Mouse (Mus musculus) spleen, embryonic (tissue): Measurements from ENCODE around the gene Pakap.

Source experiments
- CTCF ChIA-PET: fragments of 350-600 bp; sonication (Branson Sonifier 250); formaldehyde crosslinking; loops from one replicate; lab custom pipeline; 2022; lab: Charles Lee

Gene Pakap

DNA sequence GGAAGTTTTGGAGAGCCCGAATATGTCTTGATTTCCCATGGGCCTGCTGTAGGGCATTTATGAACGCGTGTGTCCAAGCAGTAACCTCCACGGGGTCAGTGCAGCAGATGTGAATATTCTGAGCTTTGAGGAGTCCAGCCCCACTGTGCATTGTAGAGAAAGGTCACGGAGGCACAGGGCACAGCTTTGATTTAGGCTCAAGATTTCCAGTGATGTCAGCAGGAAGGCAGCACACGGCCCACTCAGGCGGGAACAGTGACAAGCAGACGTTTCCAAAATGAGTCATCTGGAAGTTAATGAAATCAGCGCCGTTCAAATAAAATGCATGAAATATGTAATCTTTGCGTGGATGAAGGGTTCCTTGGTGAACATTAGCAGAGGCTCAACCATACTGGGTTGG lies 190.0 kb downstream of the Pakap start:
- CTCF ChIA-PET: interaction anchor here (0.7 kb wide), 2 partner anchors 35 to 144 kb away, joined by 3 to 4 read pairs; no protein-coding TSS in a partner anchor

DNA sequence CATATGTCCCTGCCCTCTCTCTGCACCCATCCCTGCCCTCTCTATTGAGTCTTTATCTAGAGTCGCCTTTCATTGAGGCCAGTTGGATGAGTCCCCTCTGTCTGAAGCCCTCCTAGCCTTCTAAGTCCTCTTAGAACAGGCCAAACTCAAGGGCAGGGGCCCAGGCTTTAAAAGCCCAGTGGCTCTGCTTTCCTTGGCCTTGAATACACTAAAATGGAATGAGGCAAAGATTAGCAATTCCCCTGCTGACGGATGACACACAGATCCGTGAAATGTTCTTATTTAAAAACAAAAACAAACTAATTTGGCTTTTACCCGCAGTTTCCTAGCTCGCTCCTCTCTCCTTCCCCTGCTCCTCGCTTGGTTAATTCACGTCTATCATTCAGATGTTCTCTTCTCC lies 194.4 kb downstream of the Pakap start:
- CTCF ChIA-PET: no interaction called here

GRCm38 (mm10) chr4:57764392-57764791 lies 196.4 kb downstream of the Pakap start:
- CTCF ChIA-PET: no interaction called here

DNA sequence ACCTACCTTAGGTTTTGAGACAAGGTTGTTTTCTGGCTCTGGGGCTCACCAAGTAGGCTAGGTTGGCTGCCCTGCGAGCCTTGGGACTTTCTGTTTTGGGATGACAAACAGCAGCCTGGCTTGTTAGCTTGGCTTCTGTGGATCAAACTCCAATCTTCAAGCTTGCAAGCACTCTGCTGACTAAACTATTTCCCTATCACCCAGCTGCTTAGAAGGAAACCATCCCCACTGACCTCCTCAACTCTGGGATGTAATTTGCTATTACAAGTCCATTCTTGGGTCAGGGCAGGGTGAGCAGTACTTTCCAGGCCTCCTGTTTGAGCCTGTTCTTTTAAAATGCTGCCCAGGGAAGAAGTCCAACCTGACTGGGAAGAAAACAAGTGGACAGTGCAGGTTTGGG lies 196.9 kb downstream of the Pakap start:
- CTCF ChIA-PET: no interaction called here

- CTCF ChIA-PET: no interaction called here
Measured at GRCm38 (mm10) chr4:57765806-57766205, 197.8 kb downstream of the Pakap start.

DNA sequence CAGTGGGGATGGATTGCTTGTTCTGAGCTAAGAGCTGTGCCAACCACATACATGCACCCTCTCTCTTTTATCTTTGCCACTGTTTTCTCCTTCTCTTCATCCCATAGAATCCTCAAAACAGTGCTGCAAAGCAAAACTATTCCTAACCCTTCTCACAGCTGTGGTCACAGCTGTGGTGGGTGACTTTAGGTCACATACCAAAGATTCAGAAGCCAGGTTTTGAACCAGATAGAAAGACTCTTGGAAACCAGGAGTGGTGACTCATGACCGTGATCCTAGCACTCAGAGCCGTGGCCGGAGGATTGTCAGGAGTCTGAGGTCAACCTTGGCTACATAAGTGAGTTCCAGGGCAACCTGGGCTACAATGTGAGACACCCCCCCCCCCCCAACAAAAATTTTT lies 201.0 kb downstream of the Pakap start:
- CTCF ChIA-PET: no interaction called here

DNA sequence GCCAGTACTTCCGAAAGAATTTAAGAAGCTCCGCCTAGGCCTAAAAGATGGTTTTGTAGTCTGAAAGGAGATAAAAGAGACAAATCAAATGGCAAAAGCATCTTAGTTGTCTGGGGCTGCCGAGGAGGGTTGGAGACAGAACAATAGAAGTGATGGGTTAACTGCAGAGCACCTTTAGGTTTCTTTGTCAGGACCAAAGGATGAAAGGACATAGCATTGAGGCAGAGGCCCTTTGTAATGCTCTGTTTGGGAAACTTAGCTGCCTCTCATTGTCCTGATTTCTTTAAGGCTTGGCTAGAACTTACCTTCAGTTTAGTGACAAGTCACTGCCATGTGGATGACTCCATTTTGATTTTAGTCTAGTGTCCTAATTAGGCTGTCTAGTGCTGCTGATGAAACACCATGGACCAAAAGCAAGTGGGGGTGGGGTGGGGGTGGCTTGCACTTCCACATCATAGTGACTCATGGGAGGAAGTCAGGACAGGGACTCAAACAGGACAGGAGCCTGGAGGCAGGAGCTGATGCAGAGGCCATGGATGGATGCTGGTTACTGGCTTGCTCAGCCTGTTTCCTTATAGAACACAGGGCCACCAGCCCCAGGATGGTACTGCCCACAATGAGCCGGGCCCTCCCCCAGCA lies 202.3 kb downstream of the Pakap start:
- CTCF ChIA-PET: interaction anchor here (0.7 to 1.1 kb wide), 2 partner anchors 98 to 1388 kb away, joined by 4 to 5 read pairs; no protein-coding TSS in a partner anchor

DNA sequence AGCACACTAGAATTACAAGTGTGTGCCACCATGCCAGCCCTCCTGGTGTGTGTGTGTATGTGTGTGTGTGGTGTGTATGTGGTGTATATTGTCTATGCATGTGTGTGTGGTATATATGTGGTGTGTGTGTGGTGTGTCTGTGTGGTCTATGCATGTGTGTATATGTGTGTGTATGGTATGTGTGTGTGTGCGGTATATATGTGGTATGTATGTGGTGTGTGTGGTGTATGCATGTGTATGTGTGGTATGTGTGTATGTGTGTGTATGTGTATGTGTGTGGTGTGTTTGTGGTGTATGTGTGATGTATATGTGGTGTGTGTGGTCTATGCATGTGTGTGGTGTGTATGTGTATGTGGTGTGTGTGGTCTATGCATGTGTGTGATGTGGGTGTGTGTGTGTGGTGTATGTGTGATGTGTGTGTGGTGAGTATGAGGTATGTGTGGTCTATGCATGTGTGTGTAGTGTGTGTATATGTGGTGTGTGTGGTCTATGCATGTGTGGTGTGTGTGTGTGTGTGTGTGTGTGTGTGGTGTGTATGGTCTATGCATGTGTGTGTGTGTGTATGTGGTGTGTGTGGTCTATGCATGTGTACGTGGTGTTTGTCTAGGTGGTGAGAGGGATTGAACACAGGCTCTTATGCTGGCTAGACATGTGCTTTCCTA lies 203.7 kb downstream of the Pakap start:
- CTCF ChIA-PET: no interaction called here

DNA sequence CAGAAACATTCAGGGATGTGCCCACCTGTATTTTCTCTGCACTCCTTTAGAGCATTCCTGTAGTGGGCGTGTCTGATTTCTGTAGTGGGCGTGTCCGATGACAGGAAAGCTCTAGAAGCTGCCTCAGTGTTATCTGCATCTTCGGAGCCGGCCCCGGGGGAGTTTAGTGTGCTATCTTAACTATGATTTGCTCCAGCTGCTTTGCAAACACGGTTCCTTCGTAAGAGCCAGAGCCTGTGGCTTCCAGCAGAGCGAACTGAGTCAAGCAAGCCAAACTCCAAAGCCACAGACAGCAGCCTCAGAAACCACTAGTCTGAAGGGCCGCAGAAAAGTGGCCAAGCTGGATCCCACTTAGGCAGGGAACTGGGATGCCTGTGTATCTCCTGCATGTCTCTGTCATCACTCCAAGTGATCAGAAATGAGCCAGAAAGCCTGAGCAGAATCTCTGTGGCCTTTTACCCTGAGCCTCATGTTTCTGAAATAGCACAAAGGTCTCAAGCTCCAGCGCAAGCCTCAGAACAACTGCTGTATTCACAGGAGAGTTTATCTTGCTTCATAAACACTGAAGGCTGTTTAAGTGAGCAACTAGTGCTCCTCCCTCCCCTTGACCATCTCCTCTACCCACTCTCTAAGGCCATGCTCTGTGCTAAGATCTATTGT lies 205.0 kb downstream of the Pakap start:
- CTCF ChIA-PET: no interaction called here

DNA sequence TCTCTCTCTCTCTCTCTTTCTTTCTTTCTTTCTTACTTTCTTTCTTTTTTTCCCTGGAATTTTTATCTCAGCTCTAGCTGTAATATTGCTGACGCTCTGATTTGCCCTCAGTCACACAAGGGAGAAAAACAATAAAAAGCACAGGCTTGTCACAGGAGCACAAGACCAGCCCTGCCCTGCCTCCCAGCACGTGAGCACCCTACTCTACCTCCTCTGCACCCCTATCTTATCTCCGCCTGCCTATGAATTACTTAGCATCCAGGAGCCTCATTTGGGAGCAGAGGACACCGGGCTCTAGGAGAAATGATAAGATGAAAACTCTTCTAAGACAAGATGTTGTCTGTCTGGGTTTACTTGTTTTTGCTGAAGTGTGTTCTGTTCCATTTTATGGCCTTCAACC lies 206.5 kb downstream of the Pakap start:
- CTCF ChIA-PET: no interaction called here

DNA sequence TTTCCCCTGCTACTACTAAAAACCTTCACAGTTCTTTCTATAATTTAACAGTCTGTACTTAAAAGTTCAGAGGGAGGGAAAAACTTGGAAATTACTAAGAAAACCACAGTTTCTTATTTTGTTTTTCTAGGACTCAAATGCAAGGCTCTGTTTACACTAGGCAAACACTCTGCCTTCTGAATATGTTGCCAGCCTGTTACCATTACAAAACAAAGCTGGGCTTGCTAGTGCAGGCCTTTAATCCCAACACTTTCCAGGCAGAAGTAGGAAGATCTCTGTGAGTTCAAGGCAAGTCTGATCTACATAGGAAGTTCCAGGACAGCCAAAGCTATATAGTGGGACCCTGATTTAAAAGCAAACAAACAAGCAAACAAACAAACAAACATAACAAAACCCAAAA lies 207.6 kb downstream of the Pakap start:
- CTCF ChIA-PET: no interaction called here

- CTCF ChIA-PET: no interaction called here
Measured at GRCm38 (mm10) chr4:57780403-57780802, 212.4 kb downstream of the Pakap start.

DNA sequence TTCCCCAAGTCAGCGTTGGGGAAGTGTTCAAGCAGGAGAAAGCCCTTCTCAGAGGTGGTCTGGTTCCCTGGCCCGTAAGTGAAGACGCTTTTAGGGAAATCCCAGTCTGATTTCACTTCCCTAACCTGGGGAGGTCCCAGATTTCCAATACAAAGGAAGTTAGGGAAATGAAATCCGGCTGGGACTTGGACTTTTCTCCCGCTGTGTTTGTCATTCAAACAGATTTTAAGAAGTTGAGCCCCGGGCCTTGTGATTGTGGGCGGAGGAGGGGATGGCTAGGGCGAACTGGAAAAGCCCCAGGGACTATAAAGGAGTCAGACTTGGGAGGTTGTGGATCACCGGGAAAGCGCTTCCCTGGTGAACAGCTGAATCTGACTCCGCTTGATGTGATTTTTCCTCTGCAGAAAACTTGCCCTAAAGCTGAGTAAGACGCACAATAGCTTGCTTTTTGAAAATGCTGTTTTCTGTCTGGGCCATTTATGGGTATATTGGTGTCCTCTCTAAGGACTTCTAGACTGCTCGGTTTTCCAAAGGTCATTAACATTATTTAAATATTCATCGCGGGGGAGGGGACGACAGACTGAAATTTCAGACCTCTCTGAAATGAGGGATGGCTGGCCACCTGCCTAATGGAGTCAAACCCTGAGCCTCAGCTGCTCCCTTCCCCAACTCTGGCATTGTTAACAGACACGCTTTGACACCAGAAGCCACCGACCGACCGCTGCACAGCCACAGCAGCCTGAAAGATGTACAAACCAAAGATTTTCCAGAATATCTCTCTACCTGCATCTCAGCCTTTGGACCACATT lies 213.1 kb downstream of the Pakap start:
- CTCF ChIA-PET: no interaction called here

DNA sequence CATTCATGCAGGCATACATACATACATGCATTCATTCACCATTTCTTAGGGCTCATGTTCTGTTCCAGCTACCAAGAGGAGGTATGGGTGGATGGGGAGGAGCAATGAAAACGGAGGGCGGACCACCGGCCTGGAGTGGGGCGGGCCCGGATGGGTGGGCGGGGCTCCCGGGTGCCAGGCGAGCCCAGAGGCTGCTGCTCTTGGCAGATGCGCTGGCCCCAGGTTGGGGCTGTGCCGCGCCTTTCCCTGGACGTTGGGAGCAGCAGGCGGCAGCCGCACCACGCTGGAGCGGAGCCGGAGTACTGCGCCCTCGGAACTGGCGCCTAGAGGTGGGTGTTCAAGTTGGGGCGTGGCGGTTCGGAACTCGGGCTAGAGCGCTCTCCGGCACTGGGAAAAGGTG lies 214.0 kb downstream of the Pakap start:
- CTCF ChIA-PET: no interaction called here

GRCm38 (mm10) chr4:57782549-57783390 lies 214.8 kb downstream of the Pakap start:
- CTCF ChIA-PET: interaction anchor here (0.6 kb wide), 1 partner anchor 15 kb away, joined by 4 read pairs; no protein-coding TSS in a partner anchor

- CTCF ChIA-PET: interaction anchor here (0.6 kb wide), 1 partner anchor 14 kb away, joined by 4 read pairs; no protein-coding TSS in a partner anchor
Measured at GRCm38 (mm10) chr4:57783391-57783770, 215.4 kb downstream of the Pakap start.

GRCm38 (mm10) chr4:57783853-57784600 lies 216.0 kb downstream of the Pakap start:
- CTCF ChIA-PET: no interaction called here

GRCm38 (mm10) chr4:57788709-57789108 lies 220.7 kb downstream of the Pakap start:
- CTCF ChIA-PET: interaction anchor here (1.3 kb wide), 1 partner anchor 113 kb away, joined by 5 read pairs; no protein-coding TSS in a partner anchor

DNA sequence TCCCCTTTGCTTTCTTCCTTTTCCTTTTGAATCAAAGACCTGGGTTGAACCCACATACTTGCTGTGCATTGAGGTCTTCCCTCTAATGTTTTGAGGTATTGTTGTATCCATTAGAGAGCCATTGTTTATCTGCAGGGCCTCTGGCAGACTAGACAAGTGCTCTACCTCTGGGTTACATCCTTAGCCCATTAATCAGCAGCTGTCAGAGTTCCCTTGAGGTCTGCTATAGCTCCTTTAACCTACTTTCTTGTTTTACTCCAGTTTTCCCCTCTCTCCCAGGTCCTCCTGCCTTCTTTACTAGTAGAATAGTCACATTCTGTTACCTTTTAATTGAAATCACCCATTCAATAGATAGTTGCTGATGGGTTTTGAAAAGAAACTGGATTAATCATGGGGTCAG lies 221.1 kb downstream of the Pakap start:
- CTCF ChIA-PET: interaction anchor here (0.8 to 1.3 kb wide), 2 partner anchors 91 to 114 kb away, joined by 5 read pairs; no protein-coding TSS in a partner anchor

DNA sequence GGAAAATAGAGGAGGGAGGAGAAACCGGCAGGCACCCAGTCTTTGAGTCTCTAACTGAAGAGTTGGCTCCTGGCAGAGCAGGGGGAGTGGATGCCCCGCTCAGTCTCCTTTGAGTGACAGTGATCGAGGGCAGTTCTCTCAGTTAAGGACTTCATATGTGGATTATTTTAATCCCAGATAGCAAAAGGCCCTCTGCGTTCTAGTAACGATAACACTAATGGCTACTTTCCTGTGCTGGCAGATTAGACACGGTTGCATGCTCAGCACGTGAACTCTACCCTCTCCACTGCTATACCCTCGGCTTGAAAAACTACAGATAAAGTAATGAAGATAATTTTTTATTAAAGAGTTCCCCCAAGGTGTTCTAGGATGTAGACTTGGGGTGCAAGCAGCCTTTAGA lies 226.0 kb downstream of the Pakap start:
- CTCF ChIA-PET: no interaction called here
